Mouse (Mus musculus): Measurements from ENCODE around the gene Pcbp3.

GRCm38 (mm10) chr10:76721216-76721615, 240.5 kb downstream of the Pcbp3 start:
- TF ChIP-seq CTCF (conservative IDR thresholded peaks at IDR 0.05; ENCODE audit: insufficient read depth, insufficient read length, low read depth, low read length) = no peak
- TF ChIP-seq POLR2A (IDR thresholded peaks at IDR 0.05; ENCODE audit: low read depth, low read length) = no peak
